Mouse (Mus musculus): ENCODE data around the gene Gab2. TPM values are rescaled to one million over a fixed set of nuclear protein-coding genes. Genes with fewer than 3 reads are reported as not detected.

Gab2 gene
- polyA plus RNA-seq, 1 experiment, result 25.8 TPM

DNA sequence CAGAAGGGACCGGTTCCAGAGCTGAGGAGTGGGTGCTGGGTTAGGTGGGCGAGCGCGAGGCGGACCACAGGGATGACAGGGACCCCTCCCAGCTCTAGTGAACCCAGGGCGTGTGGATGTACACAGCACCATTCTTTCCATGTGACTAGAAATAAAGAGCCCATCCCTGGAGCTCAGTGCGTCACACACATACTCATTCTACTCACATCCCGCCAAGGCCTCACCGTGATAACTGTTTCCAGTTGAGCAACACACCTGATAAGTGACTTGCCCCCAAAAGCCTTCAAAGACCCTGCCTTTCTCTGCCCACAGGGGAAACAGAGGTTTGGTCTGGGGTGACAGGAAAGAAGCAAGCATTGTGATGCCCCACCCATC is 251.3 kb downstream of the Gab2 start:
- WGBS, result 1% methylated on average over 9 of the region's 9 CpGs
- DNase-seq, result no peak
- TF ChIP-seq POLR2A (IDR thresholded peaks at IDR 0.05; ENCODE audit: borderline replicate concordance, extremely low read depth, low read depth, low read length) (no peak), CTCF (IDR thresholded peaks at IDR 0.05; ENCODE audit: insufficient read depth, low read length) (no peak)
- Histone ChIP-seq H3K4me3 (replicated peaks; ENCODE audit: extremely low read depth, low read depth, low read length) (peak overlapping the region; percentile 98), H3K4me1 (ENCODE audit: control insufficient read depth, insufficient read depth, low read length) (peaks cover 4% of the 10 kb centered on the region; the same call in 1 of the 2 replicates)

- H3K4me3 ChIP-seq (replicated peaks; ENCODE audit: extremely low read depth, low read depth, low read length), result no peak overlapping the region
- 70% methylated on average over 6 of the region's 6 CpGs for WGBS
- H3K4me1 ChIP-seq (ENCODE audit: control insufficient read depth, insufficient read depth, low read length), result peaks cover 4% of the 10 kb centered on the region; the same call in 1 of the 2 replicates
- TF ChIP-seq POLR2A (IDR thresholded peaks at IDR 0.05; ENCODE audit: borderline replicate concordance, extremely low read depth, low read depth, low read length), result no peak
- no peak for TF ChIP-seq CTCF (IDR thresholded peaks at IDR 0.05; ENCODE audit: insufficient read depth, low read length)
- DNase-seq, result no peak
Measured at GRCm38 (mm10) chr7:97333113-97333898, 251.9 kb downstream of the Gab2 start.

GRCm38 (mm10) chr7:97334406-97334805 is 253.0 kb downstream of the Gab2 start:
- 84% methylated on average over 2 of the region's 2 CpGs for WGBS
- TF ChIP-seq CTCF (IDR thresholded peaks at IDR 0.05; ENCODE audit: insufficient read depth, low read length), result no peak
- no peak for TF ChIP-seq POLR2A (IDR thresholded peaks at IDR 0.05; ENCODE audit: borderline replicate concordance, extremely low read depth, low read depth, low read length)
- DNase-seq, result no peak
- H3K4me3 ChIP-seq (replicated peaks; ENCODE audit: extremely low read depth, low read depth, low read length), result no peak overlapping the region
- peaks cover 4% of the 10 kb centered on the region; the same call in 1 of the 2 replicates for H3K4me1 ChIP-seq (ENCODE audit: control insufficient read depth, insufficient read depth, low read length)

GRCm38 (mm10) chr7:97336678-97337077 is 255.3 kb downstream of the Gab2 start:
- no peak for TF ChIP-seq POLR2A (IDR thresholded peaks at IDR 0.05; ENCODE audit: borderline replicate concordance, extremely low read depth, low read depth, low read length)
- no peak for TF ChIP-seq CTCF (IDR thresholded peaks at IDR 0.05; ENCODE audit: insufficient read depth, low read length)
- Histone ChIP-seq H3K4me1 (ENCODE audit: control insufficient read depth, insufficient read depth, low read length) (peaks cover 4% of the 10 kb centered on the region; the same call in 1 of the 2 replicates), H3K4me3 (replicated peaks; ENCODE audit: extremely low read depth, low read depth, low read length) (no peak overlapping the region)
- 86% methylated on average over 1 of the region's 1 CpGs for WGBS
- no peak for DNase-seq

- 0 out of 2 replicates have a peak, but pooled peaks cover 3% of the 10 kb centered on the region for H3K4me1 ChIP-seq (ENCODE audit: control insufficient read depth, insufficient read depth, low read length)
- TF ChIP-seq CTCF (IDR thresholded peaks at IDR 0.05; ENCODE audit: insufficient read depth, low read length) (no peak), POLR2A (IDR thresholded peaks at IDR 0.05; ENCODE audit: borderline replicate concordance, extremely low read depth, low read depth, low read length) (no peak)
- WGBS, result 78% methylated on average over 4 of the region's 4 CpGs
- DNase-seq, result no peak
- no peak overlapping the region for H3K4me3 ChIP-seq (replicated peaks; ENCODE audit: extremely low read depth, low read depth, low read length)
Measured at GRCm38 (mm10) chr7:97338593-97338992, 257.2 kb downstream of the Gab2 start.

- no peak for DNase-seq
- 96% methylated on average over 7 of the region's 7 CpGs for WGBS
- TF ChIP-seq CTCF (IDR thresholded peaks at IDR 0.05; ENCODE audit: insufficient read depth, low read length), result no peak
- TF ChIP-seq POLR2A (IDR thresholded peaks at IDR 0.05; ENCODE audit: borderline replicate concordance, extremely low read depth, low read depth, low read length), result no peak
Measured at GRCm38 (mm10) chr7:97339623-97340022, 258.2 kb downstream of the Gab2 start.

DNA sequence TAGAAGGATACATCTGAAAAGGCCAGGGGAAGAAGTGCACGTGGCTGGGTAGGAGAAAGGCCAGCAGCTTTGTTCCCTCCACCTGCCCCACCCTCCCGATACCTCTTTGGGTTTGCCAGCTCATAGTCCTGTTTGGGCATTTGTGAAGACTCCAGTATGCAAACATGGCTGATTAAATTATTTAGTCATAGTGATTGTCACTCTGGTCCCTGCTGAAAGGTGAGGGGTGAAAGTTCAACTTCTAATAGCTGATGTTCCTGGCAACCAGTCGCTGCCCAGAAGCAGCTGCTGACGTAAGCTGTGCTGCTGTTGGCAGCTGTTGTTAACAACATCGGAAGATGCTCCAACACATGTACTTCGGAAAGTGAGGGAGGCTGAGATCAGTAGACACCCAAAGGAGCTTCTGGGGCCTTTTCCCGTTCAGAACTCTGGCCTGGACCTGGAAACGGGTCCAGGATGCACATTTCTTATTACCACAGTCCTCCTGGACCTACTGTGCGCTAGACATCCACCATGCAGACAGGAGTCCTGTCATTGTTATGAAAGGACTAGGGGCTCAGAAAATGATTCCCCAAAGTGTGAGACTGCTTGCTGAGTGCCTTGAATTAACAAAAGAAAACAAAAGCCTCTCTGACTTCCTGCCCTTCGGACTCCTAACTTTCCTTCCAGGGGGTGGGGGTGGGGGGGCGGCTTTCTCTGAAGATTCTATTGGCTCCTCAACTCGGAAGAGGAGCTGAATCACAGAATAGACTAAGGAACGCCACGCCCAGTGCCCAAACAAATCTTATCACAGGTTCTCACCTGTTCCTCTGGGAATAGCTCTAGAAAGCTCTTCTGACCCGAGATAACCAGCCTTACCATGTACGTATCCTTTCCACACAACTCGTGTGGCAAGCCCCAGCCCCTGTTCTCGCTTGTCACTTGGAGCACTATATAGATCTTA is 259.8 kb downstream of the Gab2 start:
- Histone ChIP-seq H3K4me1 (ENCODE audit: control insufficient read depth, insufficient read depth, low read length) (0 out of 2 replicates have a peak, but pooled peaks cover 6% of the 10 kb centered on the region), H3K4me3 (replicated peaks; ENCODE audit: extremely low read depth, low read depth, low read length) (no peak overlapping the region)
- 47% methylated on average over 18 of the region's 18 CpGs for WGBS
- TF ChIP-seq POLR2A (IDR thresholded peaks at IDR 0.05; ENCODE audit: borderline replicate concordance, extremely low read depth, low read depth, low read length), result no peak
- no peak for TF ChIP-seq CTCF (IDR thresholded peaks at IDR 0.05; ENCODE audit: insufficient read depth, low read length)
- no peak for DNase-seq

More at GRCm38 (mm10) chr7:97339623-97340022, 258.2 kb downstream of the Gab2 start:
- Histone ChIP-seq H3K4me1 (ENCODE audit: control insufficient read depth, insufficient read depth, low read length) (0 out of 2 replicates have a peak, but pooled peaks cover 3% of the 10 kb centered on the region), H3K4me3 (replicated peaks; ENCODE audit: extremely low read depth, low read depth, low read length) (no peak overlapping the region)

DNA sequence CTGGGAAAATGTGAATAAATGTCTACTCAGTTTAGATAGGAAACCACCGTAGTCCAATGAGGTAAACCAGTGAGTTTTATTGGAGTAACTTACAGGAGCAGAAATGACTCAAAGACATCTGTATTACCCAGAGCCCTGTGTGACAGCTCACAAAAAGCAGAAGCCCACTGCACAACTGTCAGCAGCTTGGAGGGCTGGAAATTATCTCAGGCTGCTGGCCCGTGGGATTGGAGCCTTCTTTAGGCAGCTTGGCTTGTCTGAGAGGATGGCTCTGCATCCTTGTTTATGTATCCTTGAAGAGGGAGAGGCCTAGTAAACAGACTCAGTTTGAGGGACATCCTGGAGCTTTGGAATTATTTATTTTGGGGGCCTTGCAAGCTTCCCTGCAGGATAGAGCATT is 261.6 kb downstream of the Gab2 start:
- no peak for TF ChIP-seq POLR2A (IDR thresholded peaks at IDR 0.05; ENCODE audit: borderline replicate concordance, extremely low read depth, low read depth, low read length)
- no peak for TF ChIP-seq CTCF (IDR thresholded peaks at IDR 0.05; ENCODE audit: insufficient read depth, low read length)
- Histone ChIP-seq H3K4me3 (replicated peaks; ENCODE audit: extremely low read depth, low read depth, low read length) (no peak overlapping the region), H3K4me1 (ENCODE audit: control insufficient read depth, insufficient read depth, low read length) (0 out of 2 replicates have a peak, but pooled peaks cover 6% of the 10 kb centered on the region)
- 52% methylated on average over 2 of the region's 2 CpGs for WGBS
- DNase-seq, result no peak

- Histone ChIP-seq H3K4me1 (ENCODE audit: control insufficient read depth, insufficient read depth, low read length) (0 out of 2 replicates have a peak, but pooled peaks cover 6% of the 10 kb centered on the region), H3K4me3 (replicated peaks; ENCODE audit: extremely low read depth, low read depth, low read length) (no peak overlapping the region)
- DNase-seq, result no peak
- WGBS, result 77% methylated on average over 2 of the region's 2 CpGs
- TF ChIP-seq CTCF (IDR thresholded peaks at IDR 0.05; ENCODE audit: insufficient read depth, low read length) (no peak), POLR2A (IDR thresholded peaks at IDR 0.05; ENCODE audit: borderline replicate concordance, extremely low read depth, low read depth, low read length) (no peak)
Measured at GRCm38 (mm10) chr7:97344655-97345054, 263.3 kb downstream of the Gab2 start.
